Mouse (Mus musculus) heart, embryonic 12.5 days (tissue): ENCODE results near the gene Hist1h2bg. TPM values are rescaled to one million over a fixed set of nuclear protein-coding genes. Genes with fewer than 3 reads are reported as not detected.
"Not testable (repeated sequence)": the region's sequence is repeated elsewhere in the genome, so short reads cannot be mapped to it uniquely, and the experiment has no call there.

Source experiments
- ATAC-seq: fragments of 200-750 bp; cut with Nextera tagmentation; 2 replicates; pipeline ENCODE4 v1.8.0; 2017; ENCODE audit warnings: moderate TSS enrichment, moderate library complexity; ENCODE audit not compliant: insufficient number of reproducible peaks, low FRiP score
- H3K27ac ChIP-seq: fragments of 300-500 bp; sonication (generic); 2 replicates; pipeline ENCODE4 v1.5.1; 2016; ENCODE audit warnings: mild to moderate bottlenecking, moderate library complexity; ENCODE audit not compliant: poor library complexity, severe bottlenecking
- H3K27me3 ChIP-seq: fragments of 300-500 bp; sonication (generic); replicated peaks from 2 replicates; pipeline ENCODE4 v1.6.1; 2016; ENCODE audit warnings: mild to moderate bottlenecking, moderate library complexity
- H3K36me3 ChIP-seq: fragments of 300-500 bp; sonication (generic); 2 replicates; pipeline ENCODE4 v1.6.1; 2016; ENCODE audit warnings: mild to moderate bottlenecking, moderate library complexity
- H3K4me1 ChIP-seq: fragments of 300-500 bp; sonication (generic); replicated peaks from 2 replicates; pipeline ENCODE4 v1.6.1; 2016; ENCODE audit warnings: mild to moderate bottlenecking
- H3K4me2 ChIP-seq: fragments of 300-500 bp; sonication (generic); 2 replicates; pipeline ENCODE4 v1.6.1; 2016; ENCODE audit warnings: mild to moderate bottlenecking, moderate library complexity
- H3K4me3 ChIP-seq: fragments of 300-500 bp; sonication (generic); 2 replicates; pipeline ENCODE4 v1.5.1; 2016; ENCODE audit warnings: mild to moderate bottlenecking
- H3K9ac ChIP-seq: fragments of 300-500 bp; sonication (generic); 2 replicates; pipeline ENCODE4 v1.6.1; 2016; ENCODE audit warnings: mild to moderate bottlenecking, moderate library complexity
- H3K9me3 ChIP-seq: fragments of 300-500 bp; sonication (generic); replicated peaks from 2 replicates; pipeline ENCODE4 v1.6.1; 2016; ENCODE audit warnings: mild to moderate bottlenecking, moderate library complexity
- WGBS: fragments of 180-500 bp; shearing (Covaris S2); methylation state at CpG from one replicate; pipeline ENCODE4 v1.1.7; 2016; 5-methylcytosine and 5-hydroxymethylcytosine counted together
- polyA plus RNA-seq: library from polyadenylated mRNA; unstranded; fragments of >200 nt; fragmentation: Nextera tagmentation; extraction: Ambion mirVana; gene quantifications from 2 replicates; pipeline ENCODE4 v1.2.1, GENCODE M21; 2016

The Hist1h2bg gene
- polyA plus RNA-seq, 1 experiment from 2014 or later: 4.8 TPM

DNA sequence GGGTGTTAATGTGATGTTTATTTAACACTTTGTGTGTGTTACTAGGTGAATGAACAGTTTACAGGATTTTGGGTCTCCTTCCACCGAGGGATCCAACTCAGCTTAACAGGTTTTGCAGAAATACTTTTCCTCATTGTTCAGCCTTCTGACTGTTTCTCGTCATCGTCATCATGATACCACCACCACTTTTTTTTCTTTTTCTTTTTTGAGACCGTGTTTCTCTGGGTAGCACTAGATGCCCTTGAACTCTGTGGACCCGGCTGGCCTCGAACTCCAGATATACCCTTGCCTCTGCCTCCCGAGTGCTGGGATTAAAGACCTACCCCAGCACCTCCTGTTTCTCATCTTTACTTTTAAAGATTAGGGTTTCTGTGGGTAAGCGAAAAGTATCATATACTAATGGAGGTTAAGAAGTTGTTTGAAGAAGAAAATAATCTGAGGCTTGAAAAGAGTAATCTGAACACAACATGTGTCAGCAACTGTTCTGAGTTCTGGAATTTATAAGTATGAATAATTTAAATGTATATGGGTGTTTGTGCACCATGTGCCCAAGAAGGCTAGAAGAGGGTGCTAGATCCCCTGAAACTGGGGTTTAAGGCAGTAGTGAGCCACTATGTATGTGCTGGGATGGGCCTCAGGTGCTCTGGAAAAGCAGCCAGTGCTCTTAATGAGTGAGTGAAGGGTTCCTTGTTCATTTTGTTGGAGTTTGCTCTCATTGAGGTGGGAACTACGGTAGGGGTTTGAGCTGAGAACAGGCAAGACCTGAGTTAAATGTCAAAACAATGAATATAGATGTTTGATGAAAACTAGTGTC lies 38.7 kb upstream of the Hist1h2bg start:
- Histone ChIP-seq H3K4me2 (peak overlapping the region; percentile 80), H3K27me3 (no peaks in the 10 kb centered on the region), H3K4me1 (peaks cover 34% of the 10 kb centered on the region), H3K36me3 (no peaks in the 10 kb centered on the region), H3K27ac (peak overlapping the region; percentile 97), H3K9me3 (no peaks in the 10 kb centered on the region), H3K4me3 (peak overlapping the region; percentile 63), H3K9ac (peak overlapping the region; percentile 54; the same call in 1 of the 2 replicates)
- WGBS: 25% methylated on average over 9 of the region's 9 CpGs
- ATAC-seq: no peak

GRCm38 (mm10) chr13:23533560-23534367 lies 37.4 kb upstream of the Hist1h2bg start, which contains the start of gene Hist1h2af:
Gene Hist1h2af (plus strand): TSS chr13:23533906.
- H3K27me3 ChIP-seq, H3K9me3 ChIP-seq, H3K36me3 ChIP-seq: not testable (repeated sequence)
- H3K4me2 ChIP-seq: peak within 1 kb of the TSS; percentile 80
- peak; percentile 30; the same call in 1 of the 2 replicates for ATAC-seq
- peak within 1 kb of the TSS; percentile 74 for H3K9ac ChIP-seq
- WGBS: under 1% methylated on average over 31 of the region's 53 CpGs
- H3K4me3 ChIP-seq: peak within 1 kb of the TSS; percentile 63
- peaks cover 29% of the 10 kb centered on the region for H3K4me1 ChIP-seq
- H3K27ac ChIP-seq: peak within 1 kb of the TSS; percentile 86

GRCm38 (mm10) chr13:23534368-23535131 lies 36.6 kb upstream of the Hist1h2bg start:
- Histone ChIP-seq H3K4me1 (peaks cover 24% of the 10 kb centered on the region), H3K27me3 (no peaks in the 10 kb centered on the region), H3K36me3 (no peaks in the 10 kb centered on the region), H3K9ac (peak overlapping the region; percentile 74), H3K27ac (peak overlapping the region; percentile 86), H3K4me3 (peak overlapping the region; percentile 63), H3K4me2 (peak overlapping the region; percentile 80), H3K9me3 (no peaks in the 10 kb centered on the region)
- ATAC-seq: no peak
- WGBS: 2% methylated on average over 15 of the region's 15 CpGs

- under 1% methylated on average over 50 of the region's 62 CpGs for WGBS
- not testable (repeated sequence) for H3K27me3 ChIP-seq, H3K36me3 ChIP-seq, H3K9me3 ChIP-seq
- Histone ChIP-seq H3K4me2 (peak within 1 kb of the TSS; percentile 80), H3K4me1 (peaks cover 24% of the 10 kb centered on the region), H3K27ac (peak within 1 kb of the TSS; percentile 86), H3K4me3 (peak within 1 kb of the TSS; percentile 63), H3K9ac (peak within 1 kb of the TSS; percentile 76)
- ATAC-seq: peak; percentile 88
Measured at GRCm38 (mm10) chr13:23535137-23536075, 35.8 kb upstream of the Hist1h2bg start, which contains the start of gene Hist1h3g. Gene Hist1h3g (plus strand): TSS chr13:23535422.

- whole genome bisulfite sequencing: 25% methylated on average over 7 of the region's 7 CpGs
Measured at GRCm38 (mm10) chr13:23536076-23536822, 34.9 kb upstream of the Hist1h2bg start.

GRCm38 (mm10) chr13:23537006-23537710 lies 34.0 kb upstream of the Hist1h2bg start:
- Histone ChIP-seq H3K4me3 (no peak overlapping the region), H3K36me3 (no peaks in the 10 kb centered on the region), H3K27me3 (no peaks in the 10 kb centered on the region), H3K9me3 (no peaks in the 10 kb centered on the region), H3K4me2 (peak overlapping the region; percentile 36; the same call in 1 of the 2 replicates), H3K9ac (no peak overlapping the region), H3K4me1 (peaks cover 25% of the 10 kb centered on the region), H3K27ac (no peak overlapping the region)
- 78% methylated on average over 3 of the region's 3 CpGs for WGBS
- ATAC-seq: no peak

More at GRCm38 (mm10) chr13:23536076-23536822, 34.9 kb upstream of the Hist1h2bg start:
- H3K27ac ChIP-seq: peak overlapping the region; percentile 51; the same call in 1 of the 2 replicates
- peak overlapping the region; percentile 43 for H3K4me3 ChIP-seq
- H3K4me2 ChIP-seq: peak overlapping the region; percentile 68
- peak overlapping the region; percentile 70 for H3K9ac ChIP-seq
- no peaks in the 10 kb centered on the region for H3K9me3 ChIP-seq
- H3K27me3 ChIP-seq: no peaks in the 10 kb centered on the region
- H3K36me3 ChIP-seq: no peaks in the 10 kb centered on the region
- no peak for ATAC-seq
- peaks cover 24% of the 10 kb centered on the region for H3K4me1 ChIP-seq

- Histone ChIP-seq H3K27me3 (no peaks in the 10 kb centered on the region), H3K9me3 (no peaks in the 10 kb centered on the region), H3K9ac (no peak overlapping the region), H3K27ac (no peak overlapping the region), H3K4me1 (peaks cover 19% of the 10 kb centered on the region), H3K36me3 (no peaks in the 10 kb centered on the region), H3K4me3 (no peak overlapping the region), H3K4me2 (no peak overlapping the region)
- ATAC-seq: no peak
- WGBS: 84% methylated on average over 5 of the region's 5 CpGs
Measured at GRCm38 (mm10) chr13:23538249-23538648, 32.9 kb upstream of the Hist1h2bg start.

DNA sequence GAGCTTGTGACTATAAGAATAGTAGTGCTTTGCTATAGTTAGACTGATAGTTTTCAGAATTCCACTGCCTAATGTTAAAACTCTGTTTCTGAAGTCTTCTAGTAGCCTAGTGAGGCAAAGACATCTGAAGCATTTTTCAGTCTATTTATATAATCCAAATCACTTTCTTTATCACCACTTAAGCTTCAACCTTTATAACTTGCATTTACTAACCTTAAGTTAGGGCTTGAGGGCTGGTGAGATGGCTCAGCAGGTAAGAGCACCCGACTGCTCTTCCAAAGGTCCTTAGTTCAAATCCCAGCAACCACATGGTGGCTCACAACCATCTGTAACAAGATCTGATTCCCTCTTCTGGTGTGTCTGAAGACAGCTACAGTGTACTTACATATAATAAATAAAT lies 31.4 kb upstream of the Hist1h2bg start:
- WGBS: 59% methylated on average over 1 of the region's 1 CpGs
- ATAC-seq, H3K27me3 ChIP-seq: not testable (repeated sequence)

DNA sequence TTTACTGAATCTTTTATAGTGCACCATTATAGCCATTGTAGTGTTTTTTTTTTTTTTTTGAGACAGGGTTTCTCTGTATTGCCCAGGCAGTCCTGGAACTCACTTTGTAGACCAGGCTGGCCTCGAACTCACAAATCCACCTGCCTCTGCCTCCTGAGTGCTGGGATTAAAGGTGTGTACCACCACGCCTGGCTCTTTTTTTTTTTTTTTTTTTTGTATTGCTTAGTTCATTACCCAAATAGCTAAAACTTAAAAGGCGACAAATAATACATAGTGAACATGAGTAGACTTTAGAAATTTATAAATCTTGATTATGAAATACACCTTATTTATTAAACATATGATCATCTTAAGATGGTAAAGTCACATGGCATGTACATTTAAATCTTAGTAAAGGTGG lies 29.7 kb upstream of the Hist1h2bg start:
- Histone ChIP-seq H3K9ac (no peak overlapping the region), H3K9me3 (no peaks in the 10 kb centered on the region), H3K4me1 (peaks cover 10% of the 10 kb centered on the region), H3K36me3 (no peaks in the 10 kb centered on the region), H3K4me3 (no peak overlapping the region), H3K27me3 (no peaks in the 10 kb centered on the region), H3K27ac (no peak overlapping the region), H3K4me2 (no peak overlapping the region)
- ATAC-seq: no peak
- 78% methylated on average over 3 of the region's 3 CpGs for WGBS

More for the DNA sequence above, 31.4 kb upstream of the Hist1h2bg start:
- H3K4me1 ChIP-seq: peaks cover 15% of the 10 kb centered on the region
- not testable (repeated sequence) for H3K4me3 ChIP-seq, H3K36me3 ChIP-seq, H3K27ac ChIP-seq, H3K4me2 ChIP-seq, H3K9me3 ChIP-seq, H3K9ac ChIP-seq
